Mouse (Mus musculus) cerebellum, adult 18-20 months (tissue): Measurements from ENCODE around the gene Hnrnpul1.
A peak's percentile ranks its signal among the peaks of the same experiment; 100 is the strongest.

Source experiments
- DNase-seq, 2 experiments: peaks; one replicate each; pipeline ENCODE4 v3.0.0; 2021

Hnrnpul1 gene

GRCm38 (mm10) chr7:25718788-25719417 is 35.7 kb downstream of the Hnrnpul1 start, which contains the start of gene Ccdc97:
Gene Ccdc97, minus strand, starts transcription at chr7:25719088.
- DNase-seq = peak; percentile 94 to 95

GRCm38 (mm10) chr7:25717478-25717877 is 37.1 kb downstream of the Hnrnpul1 start:
- DNase-seq = no peak

GRCm38 (mm10) chr7:25715731-25716271 is 38.8 kb downstream of the Hnrnpul1 start:
- DNase-seq = no peak

- DNase-seq = no peak
Measured at GRCm38 (mm10) chr7:25714581-25714980, 40.0 kb downstream of the Hnrnpul1 start.

GRCm38 (mm10) chr7:25712801-25713200 is 41.8 kb downstream of the Hnrnpul1 start:
- DNase-seq = no peak

- peak; percentile 64 to 67 for DNase-seq
Measured at GRCm38 (mm10) chr7:25711731-25712197, 42.8 kb downstream of the Hnrnpul1 start.

- DNase-seq = no peak
Measured at GRCm38 (mm10) chr7:25711165-25711564, 43.4 kb downstream of the Hnrnpul1 start.

GRCm38 (mm10) chr7:25710519-25711130 is 43.9 kb downstream of the Hnrnpul1 start:
- DNase-seq = no peak

GRCm38 (mm10) chr7:25709961-25710360 is 44.6 kb downstream of the Hnrnpul1 start:
- DNase-seq = no peak

- DNase-seq = no peak
Measured at GRCm38 (mm10) chr7:25707581-25708292, 46.8 kb downstream of the Hnrnpul1 start.

GRCm38 (mm10) chr7:25706578-25707170 is 47.9 kb downstream of the Hnrnpul1 start:
- DNase-seq = no peak

GRCm38 (mm10) chr7:25705801-25706251 is 48.7 kb downstream of the Hnrnpul1 start:
- DNase-seq = no peak

- no peak for DNase-seq
Measured at GRCm38 (mm10) chr7:25704716-25705364, 49.7 kb downstream of the Hnrnpul1 start.

GRCm38 (mm10) chr7:25703793-25704494 is 50.6 kb downstream of the Hnrnpul1 start:
- DNase-seq = no peak

GRCm38 (mm10) chr7:25702350-25702749 is 52.2 kb downstream of the Hnrnpul1 start:
- no peak for DNase-seq

GRCm38 (mm10) chr7:25700732-25701131 is 53.8 kb downstream of the Hnrnpul1 start:
- no peak for DNase-seq

- DNase-seq = no peak
Measured at GRCm38 (mm10) chr7:25699851-25700250, 54.7 kb downstream of the Hnrnpul1 start.

- DNase-seq = no peak
Measured at GRCm38 (mm10) chr7:25694104-25694503, 60.5 kb downstream of the Hnrnpul1 start.

GRCm38 (mm10) chr7:25690051-25690450 is 64.5 kb downstream of the Hnrnpul1 start:
- no peak for DNase-seq

- DNase-seq = no peak
Measured at GRCm38 (mm10) chr7:25689603-25690021, 64.9 kb downstream of the Hnrnpul1 start.

- no peak for DNase-seq
Measured at GRCm38 (mm10) chr7:25688810-25689586, 65.6 kb downstream of the Hnrnpul1 start.
